Mouse (Mus musculus) heart, postnatal 36 days (tissue): ENCODE measurements at regions not wholly inside any gene's neighbourhood (a gene's known extent, or its start where the extent isn't known, plus 50 kb on each side); places are given as distances from the start of the nearest gene placed in this dataset.

ENCODE experiments used
- DNase-seq, 2 experiments: peaks; one replicate each; pipeline ENCODE4 v3.0.0; 2021 to 2022
- intact Hi-C: fragments of 180-260 bp; cut with DNase I; formaldehyde crosslinking; loops from one replicate; pipeline ENCODE4 v1.15.1; 2025

GRCm38 (mm10) chr7:72027006-72027405, 279.4 kb downstream of the Mctp2 start:
- DNase-seq = no peak
- intact Hi-C loops = no loop called here

GRCm38 (mm10) chr7:72009115-72009514, 297.3 kb downstream of the Mctp2 start:
- intact Hi-C loops = no loop called here
- DNase-seq = no peak

DNA sequence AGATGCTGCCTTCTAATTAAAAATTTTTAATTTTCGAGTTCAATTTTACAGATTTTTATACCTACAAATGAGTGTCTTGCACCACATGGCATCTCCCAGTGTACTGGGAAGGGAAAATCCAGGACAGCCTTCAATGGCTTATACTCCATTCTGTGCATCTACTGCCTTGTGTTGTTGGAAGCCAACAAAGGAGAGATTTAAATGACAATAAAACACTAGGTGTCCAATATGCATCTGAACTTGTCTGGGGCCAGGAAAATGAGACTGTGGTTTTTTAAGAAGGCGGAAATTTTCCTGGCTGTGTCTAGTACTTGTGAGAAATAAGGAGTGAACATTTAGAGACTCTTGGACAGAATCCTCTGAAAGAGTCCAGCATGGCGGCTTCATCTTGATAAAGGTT, 302.1 kb downstream of the Mctp2 start:
- intact Hi-C loops = no loop called here
- no peak for DNase-seq

- DNase-seq = no peak
- intact Hi-C loops = no loop called here
These were observed 313.9 kb downstream of the Mctp2 start for GRCm38 (mm10) chr7:71992526-71992925.

DNA sequence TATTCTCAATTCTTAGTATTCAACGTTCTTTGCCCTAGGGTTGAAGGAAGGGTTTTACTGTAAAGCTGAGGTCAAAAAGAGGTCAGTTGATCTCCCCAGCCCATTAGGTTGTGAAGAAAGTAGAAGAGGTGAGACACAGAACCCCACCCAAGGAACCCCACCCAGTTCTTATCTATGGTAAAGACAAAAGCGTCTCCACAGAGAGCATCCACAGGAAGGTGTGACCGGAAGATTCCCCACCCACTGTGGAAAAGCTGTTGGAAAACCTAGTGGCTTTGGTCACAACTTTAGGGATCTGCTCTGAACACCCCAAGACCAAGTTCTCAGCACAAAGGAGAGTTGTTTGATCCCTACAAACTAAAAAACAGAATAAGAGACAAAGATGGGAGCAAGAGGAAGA, 314.6 kb downstream of the Mctp2 start:
- DNase-seq = no peak
- intact Hi-C loops = no loop called here

DNA sequence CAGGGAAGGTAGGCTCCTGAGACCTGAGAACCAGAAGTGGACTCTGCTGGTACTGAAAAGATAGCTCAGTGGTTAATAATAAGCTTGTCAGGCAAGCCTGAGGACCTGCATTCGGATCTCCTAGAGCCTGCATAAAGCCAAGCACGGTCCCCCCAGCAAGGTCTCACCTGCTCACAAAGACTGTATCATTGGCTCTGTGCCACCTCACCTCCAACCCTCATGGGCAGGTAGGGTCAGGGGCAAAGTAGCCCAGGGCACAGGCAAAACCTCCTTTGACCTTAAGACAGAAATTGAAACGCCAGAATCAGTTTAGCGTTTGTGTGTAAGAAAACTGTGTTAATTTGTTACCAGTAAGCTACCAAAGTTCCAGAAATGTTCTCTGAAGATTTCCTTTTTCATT, 315.2 kb downstream of the Mctp2 start:
- intact Hi-C loops = no loop called here
- no peak for DNase-seq

DNA sequence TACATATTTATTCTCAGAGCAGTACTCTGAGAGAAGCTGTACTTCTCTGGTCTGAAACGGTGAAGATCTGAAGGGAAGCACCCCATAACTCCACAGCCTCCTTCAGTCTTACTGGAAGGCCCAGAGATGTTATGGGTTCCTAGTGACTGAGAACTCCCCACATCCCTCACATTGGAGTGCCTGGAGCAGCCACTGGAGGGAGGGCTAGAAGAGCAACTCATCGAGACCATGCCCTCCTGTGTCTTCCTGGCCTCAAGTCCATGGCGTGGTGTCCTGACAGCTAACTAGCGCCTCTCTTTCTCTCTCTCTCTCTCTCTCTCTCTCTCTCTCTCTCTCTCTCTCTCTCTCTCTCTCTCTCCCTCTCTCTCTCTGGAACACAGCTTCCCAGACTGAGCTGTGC, 340.4 kb downstream of the Mctp2 start:
- DNase-seq = no peak
- intact Hi-C loops = loop anchor here (10.0 kb wide), 1 partner anchor 591 kb away; no protein-coding TSS in a partner anchor

- intact Hi-C loops = loop anchor here (5.0 to 10.0 kb wide), 2 partner anchors 96 to 589 kb away; no protein-coding TSS in a partner anchor
- peak; percentile 10 to 18 for DNase-seq
These were observed 343.0 kb downstream of the Mctp2 start for GRCm38 (mm10) chr7:71963456-71963855.

GRCm38 (mm10) chr7:71962851-71963250, 343.6 kb downstream of the Mctp2 start:
- no peak for DNase-seq
- intact Hi-C loops = loop anchor here (5.0 to 10.0 kb wide), 2 partner anchors 96 to 588 kb away; no protein-coding TSS in a partner anchor

GRCm38 (mm10) chr7:71960453-71961230, 345.8 kb downstream of the Mctp2 start:
- intact Hi-C loops = loop anchor here (2.0 to 10.0 kb wide), 6 partner anchors 24 to 586 kb away; no protein-coding TSS in a partner anchor
- peak; percentile 43 to 60 for DNase-seq

- DNase-seq = no peak
- intact Hi-C loops = no loop called here
These were observed 359.9 kb downstream of the Mctp2 start for GRCm38 (mm10) chr7:71946548-71946947.

DNA sequence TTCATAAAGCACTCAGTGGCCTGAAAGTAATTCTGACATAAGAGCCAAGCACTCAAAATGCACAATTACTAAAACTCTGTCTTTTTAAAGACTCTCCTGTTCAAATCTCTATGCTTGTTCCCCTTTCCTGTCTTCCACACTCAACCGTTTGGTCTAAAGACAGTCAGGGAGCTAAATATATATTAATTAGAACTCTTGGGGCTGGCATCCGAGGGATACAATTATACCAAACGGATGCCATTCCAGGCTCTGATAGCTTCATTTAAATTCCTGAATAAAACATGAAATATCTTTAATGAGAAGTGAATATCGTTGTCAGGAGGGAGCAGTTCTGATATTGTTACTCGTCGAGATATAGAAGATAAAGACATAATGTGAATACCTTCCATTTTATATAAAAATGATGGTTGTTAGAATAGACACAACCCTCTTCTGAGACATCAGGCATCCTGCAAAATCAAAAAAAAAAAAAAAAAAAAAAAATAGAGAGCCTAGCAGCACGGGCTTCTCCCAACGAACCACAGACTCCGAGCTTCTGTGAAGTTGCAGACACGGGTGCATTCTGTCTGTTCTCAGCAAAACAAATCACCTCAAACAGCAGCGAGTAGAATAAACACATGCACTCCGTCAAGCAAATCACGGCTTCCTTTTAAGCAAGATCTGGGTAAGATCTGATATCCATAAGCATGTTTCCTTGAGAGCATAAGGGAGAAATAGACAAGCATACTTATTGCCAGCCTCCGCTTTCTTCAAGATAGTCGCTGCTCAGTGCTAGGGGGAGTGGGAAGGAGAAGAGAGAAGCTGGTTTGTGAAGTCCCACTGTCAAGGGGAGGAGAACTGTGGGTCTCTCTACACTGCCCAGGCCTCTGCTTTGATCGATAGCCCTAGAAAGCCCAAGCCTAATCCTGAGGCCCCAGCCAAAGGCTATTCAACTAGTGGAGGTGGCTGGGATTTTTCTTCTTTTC, 363.0 kb downstream of the Mctp2 start:
- intact Hi-C loops = no loop called here
- DNase-seq = no peak

GRCm38 (mm10) chr7:71937731-71938130, 368.7 kb downstream of the Mctp2 start:
- DNase-seq = no peak
- intact Hi-C loops = loop anchor here (2.0 kb wide), 2 partner anchors 23 to 225 kb away; no protein-coding TSS in a partner anchor

DNA sequence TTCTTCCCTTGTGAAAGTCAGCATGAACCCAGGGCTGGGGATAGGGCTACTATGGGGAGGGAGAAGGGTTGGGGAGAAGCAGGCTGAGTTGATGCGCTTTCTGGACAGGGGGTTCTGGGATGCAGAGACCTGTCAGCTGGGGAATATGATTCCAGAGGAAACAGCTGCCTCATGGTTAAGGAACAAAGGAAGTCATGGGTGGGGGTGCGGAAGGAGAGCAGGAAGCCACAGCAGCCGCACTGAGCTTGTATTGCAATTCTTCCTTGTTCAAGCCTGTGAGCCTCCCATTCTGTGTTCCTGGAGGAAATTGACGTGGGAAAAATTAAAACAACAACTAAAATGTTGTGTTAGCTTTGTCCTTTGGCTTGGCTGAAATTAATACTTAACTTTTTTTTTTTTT, 369.7 kb downstream of the Mctp2 start:
- DNase-seq = peak; percentile 24 to 31
- intact Hi-C loops = loop anchor here (2.0 kb wide), 2 partner anchors 24 to 226 kb away; no protein-coding TSS in a partner anchor
